Mouse (Mus musculus) thymus, postnatal 36 days (tissue): ENCODE results near the gene Coa5.

Source experiments
- DNase-seq, 2 experiments: peaks; one replicate each; pipeline ENCODE4 v3.0.0; 2022; ENCODE audit warnings: mixed read lengths in 2 of 2

Gene Coa5

DNA sequence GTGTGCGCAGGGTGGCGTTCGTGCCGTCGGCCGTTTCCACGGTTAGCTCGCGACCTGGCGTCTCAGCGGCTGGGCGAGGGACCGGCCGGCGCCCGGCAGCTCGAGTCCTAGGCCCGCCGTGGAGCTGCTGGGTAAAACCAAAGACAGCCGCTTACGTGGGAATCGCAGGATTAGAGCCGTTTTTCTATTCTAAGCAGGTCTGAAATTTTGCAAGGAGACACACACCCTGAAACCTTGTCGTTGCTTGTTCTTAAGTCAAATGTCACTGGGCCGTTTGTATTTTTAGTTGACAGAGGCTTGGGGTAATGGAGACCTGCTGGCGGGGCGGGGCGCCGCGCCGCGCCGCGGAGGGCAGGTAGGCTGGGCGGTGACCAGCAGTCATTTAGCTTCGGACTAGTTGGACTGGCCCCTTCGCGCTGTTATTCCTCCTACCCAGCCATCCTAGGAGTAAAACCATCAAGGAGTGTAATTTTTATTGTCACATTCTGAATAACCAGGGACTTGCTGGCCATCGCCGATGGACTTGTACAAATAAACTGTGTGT is 466 bp upstream of the Coa5 start:
- peak in 1 of 2 experiments; percentile 23 for DNase-seq

DNA sequence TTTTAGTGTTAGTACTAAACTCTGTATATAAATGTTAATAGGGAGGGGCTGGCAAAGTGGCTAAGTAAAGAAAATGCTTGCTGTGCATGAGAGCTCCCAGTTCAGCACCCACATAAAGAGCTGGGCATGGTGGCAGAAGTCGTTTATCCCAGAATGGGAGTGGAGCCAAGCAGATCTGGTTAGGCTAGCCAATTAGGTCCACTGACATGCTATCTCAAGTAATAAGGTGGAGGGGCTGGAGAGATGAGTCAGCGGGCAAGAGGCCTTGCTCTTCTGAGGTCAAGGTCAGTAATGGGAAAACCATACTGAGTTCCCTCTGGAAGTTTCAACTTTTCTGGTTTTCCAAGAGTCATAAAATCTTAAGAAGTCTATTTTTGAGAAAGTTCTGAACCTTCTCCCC is 992 bp downstream of the Coa5 start:
- DNase-seq, result no peak

DNA sequence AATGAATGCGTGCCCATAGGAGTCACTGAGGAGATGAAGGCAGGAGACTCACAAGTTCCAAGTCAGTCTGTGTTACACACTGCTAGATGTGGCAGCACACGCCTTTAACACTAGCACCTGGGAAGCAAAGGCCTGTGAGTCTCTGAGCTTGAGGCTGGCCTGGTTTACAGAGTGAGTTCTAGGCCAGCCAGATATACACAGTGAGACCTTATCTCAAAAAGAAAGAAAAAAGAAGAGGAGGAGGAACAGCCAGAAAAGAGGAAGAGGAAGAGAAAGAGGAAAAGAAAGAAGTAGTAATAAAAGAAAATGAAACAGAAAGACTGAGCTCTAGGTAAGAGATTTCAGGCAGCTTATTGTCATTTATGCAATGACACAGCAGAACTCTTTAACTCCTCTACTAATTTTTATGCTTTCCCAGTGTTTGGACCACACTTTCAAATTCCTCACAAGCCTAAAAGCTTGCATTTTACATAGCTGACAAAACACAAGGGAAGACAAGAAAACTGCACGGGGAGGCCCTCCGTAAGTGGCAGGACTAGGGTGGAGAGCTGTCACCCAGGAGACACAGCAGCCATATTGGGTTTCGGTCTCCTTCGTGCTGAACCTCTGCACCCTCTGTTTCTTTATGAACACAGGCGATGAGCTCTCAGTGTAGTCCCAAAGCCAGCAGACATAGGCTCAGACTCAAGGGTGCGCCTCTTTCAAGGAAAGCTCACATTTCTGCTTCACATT is 2.6 kb downstream of the Coa5 start:
- no peak for DNase-seq

DNA sequence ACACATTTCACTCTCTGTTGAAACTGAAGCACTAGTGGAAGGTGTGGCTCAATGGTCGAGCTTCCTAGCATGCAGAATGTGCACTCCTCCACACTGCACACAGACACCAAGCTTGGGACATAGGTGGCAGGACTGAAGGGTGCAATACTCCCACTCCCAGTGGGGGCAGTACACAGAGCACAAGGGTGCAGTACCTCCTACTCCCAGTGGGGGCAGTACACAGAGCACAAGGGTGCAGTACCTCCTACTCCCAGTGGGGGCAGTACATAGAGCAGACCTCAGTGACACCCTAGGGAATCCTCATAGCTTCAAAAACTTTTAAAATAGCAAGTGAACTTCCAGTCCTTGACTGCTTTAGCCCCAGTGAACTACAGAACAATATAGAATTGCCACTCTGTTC is 10.5 kb downstream of the Coa5 start:
- peak; percentile 46 to 63 for DNase-seq

DNA sequence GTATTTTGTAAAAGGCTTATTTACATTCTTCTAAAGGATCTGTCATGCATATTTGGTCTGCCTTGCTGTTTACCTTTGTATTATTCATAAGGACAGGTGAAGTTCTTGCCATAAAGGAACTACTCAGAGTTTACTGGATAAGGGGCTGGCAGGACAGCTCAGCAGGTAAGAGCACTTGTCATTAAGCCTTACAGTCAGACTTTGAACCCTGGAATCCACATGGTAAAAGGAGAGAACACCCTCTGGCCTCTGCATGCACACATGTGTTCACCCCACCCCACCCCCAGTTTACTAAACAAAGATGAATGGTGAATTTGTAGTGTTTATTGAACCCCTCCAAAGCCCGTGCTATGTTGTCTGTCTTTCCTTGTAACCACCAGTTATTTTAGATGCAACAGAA is 14.5 kb downstream of the Coa5 start:
- DNase-seq, result no peak

DNA sequence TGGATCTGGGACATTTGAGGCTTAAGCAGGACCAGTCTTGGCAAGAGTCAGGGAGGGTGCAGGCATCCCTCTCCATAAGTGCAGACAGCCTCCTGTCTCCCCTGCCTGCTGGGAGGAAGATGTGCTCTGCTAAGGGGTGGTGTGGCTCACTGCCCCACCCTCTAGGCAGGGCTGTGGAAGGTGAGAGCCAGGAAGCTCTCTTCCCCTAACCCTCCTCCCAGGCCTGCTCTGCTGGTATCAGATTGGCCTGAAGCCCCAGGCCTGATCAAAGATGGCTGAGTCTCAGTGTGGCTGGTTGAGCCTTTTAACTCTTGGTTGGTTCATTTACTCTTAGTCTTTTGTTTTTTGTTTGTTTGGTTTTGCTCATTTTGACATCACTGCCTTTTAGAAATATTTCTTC is 20.3 kb downstream of the Coa5 start:
- DNase-seq, result no peak

DNA sequence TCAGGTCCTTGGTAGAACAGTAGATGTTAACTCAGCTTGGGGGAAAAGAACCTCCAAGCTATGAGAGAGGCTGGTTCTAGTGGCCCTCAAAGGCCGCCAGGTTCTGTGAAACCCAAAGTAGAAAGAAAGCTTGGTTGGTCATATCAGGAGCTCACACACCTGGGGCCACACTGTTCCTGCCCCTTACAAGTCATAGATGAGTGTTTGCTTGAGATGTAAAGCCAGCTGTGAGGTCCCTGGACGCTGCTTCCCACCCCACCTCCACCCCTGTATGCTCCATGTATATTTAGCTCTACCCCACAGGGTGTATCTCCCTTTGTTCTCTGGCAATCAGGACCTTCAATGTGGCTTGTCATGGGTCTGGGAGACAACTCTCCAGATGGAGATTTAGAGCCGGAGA is 21.2 kb downstream of the Coa5 start:
- no peak for DNase-seq

DNA sequence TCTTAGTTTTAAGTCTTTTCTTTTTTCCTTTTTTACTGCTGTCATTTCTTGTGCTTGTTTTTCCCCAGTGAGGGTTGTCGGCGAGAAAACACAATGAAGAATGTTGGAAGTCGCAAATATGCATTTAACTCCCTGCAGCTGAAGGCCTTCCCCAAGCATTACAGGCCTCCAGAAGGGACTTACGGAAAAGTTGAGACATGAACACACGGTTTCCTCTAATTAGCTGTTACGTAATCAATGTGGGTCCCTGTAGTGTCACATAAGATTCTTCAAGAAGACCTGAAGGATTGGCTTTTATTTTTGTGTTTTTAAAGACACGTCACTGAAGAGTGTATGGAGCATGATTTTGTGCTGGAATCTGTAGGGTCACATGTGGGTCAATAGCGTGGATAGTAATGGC is 21.8 kb downstream of the Coa5 start:
- DNase-seq, result no peak

DNA sequence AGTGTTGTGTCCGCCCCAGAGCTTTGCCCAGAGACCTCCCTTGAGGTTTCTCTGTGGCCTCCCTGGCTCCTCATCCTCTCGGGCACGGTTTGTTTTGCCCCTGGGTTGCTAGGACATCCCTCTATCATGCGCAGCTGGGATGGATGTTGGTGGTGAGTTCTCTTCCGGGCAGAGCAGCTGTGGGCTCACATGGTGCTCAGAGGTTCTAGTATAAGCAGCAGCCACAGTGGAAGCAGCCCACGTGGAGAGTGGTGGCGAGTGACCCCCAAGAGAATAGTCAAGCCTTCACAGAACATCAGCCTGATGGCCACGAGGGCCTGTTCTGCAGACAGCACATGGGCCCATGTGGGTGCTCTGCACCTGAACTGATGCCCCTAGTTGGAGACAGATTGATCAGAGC is 22.7 kb downstream of the Coa5 start:
- DNase-seq, result no peak

DNA sequence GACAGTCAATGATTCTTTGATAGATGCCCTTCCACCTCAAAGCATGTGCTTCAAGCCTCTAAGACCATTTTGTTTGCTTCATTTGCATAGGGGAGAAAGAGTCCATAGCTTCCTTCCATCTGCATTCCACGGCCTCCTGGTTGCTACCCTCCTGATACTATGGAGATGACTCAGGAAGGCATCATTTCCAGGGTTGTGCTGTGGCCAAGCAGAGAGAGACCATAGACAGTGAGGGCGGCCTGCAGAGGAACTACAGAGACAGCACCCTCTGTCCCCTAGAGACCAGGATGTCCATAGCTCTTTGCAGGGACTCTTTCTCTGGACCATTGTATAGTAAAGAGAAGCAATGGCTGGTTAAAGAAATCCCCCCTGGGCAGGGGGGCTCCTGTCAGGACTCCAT is 24.8 kb downstream of the Coa5 start:
- DNase-seq, result no peak

DNA sequence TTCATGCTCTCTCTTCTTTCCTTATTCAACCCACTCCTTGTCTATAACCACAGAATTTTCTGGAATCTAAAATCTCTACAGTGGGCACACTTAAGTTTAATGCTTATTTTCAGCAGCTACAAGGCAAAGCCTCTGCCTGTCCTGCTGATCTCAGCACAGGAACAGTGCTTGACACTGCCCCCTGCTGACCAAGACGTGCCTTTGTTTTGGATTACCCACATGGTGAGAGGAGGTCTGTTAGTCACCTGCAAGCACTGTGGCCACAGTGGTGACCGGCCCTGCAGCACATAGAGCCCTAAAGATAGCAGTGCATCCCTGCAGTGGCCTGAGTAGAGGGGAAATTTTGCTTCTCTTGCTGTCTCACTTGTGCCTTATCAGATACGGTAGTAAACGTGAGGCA is 28.2 kb downstream of the Coa5 start:
- DNase-seq, result peak; percentile 56

DNA sequence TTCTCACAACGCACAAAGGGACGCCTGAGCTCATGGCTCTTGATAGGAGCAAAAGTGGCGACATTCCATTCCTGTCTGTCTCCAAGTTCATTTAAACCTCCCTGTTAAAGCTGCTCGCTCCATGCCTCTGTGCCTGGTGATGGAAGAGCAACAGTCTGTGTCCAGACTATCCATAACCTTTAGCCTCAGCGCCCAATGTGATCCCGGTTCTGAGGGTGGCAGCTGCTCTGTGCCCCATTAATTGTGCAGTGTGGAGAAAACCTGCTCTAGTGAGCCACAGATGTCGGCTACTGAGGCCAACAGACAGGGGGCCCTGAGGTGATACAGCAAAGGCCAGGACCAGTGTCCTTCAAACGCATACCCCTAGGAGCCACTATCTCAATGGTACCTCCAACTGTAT is 30.2 kb downstream of the Coa5 start:
- no peak for DNase-seq

DNA sequence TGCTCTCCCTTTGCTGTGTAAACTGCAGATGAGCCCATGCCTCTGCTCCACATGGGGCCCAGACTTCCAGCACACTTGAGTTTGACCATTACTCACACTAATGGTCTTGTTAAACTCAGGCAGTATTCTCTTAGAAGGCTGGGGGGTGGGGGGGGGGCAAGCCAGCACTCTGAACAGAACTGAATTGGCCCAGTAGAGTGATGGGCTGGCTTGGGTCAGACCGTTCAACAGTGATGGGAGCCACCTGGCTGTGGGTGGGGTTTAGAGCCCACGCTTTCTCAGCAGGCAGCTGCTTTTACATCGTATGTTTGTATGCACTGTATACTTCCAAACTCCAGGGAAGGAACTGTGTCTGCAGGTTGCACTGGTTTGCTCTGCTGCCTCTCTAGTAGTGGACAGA is 30.9 kb downstream of the Coa5 start:
- DNase-seq, result no peak

DNA sequence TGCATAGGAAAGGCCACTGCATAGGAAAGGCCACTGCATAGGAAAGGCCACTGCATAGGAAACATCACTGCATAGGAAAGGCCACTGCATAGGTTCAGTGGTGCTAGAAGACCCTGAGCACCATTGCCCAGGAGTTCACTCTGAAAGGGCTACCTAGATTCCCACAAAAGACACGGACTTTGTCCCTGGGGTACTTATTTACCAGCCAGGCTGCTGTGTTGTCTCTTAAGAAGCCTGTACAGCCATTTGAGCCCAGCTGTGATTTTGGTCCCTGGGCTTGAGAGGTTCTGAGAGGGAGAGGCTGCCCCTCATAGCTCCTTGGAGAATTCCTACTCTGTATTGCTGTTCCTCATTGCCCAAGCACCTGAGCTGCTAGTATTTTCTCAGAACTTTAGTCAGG is 33.4 kb downstream of the Coa5 start:
- no peak for DNase-seq

DNA sequence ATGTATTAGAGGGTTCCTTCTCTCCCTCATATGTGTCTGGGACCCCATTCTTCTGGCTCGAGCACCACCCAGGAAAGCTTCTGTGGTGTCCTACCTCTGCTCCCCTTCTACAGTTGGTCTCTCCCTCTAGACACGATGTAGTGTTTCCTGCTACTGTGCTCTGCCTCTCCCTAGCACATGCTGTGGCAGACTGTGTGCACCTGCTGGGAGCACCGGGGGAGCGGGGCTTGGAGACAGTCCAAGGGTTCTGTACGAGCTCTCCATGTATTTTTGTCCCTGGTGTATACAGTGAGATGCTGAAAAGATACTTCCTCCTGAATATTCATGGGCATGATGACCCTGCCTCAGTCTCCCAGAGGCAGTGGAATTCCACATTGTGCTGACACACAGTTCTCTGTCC is 36.7 kb downstream of the Coa5 start:
- no peak for DNase-seq

DNA sequence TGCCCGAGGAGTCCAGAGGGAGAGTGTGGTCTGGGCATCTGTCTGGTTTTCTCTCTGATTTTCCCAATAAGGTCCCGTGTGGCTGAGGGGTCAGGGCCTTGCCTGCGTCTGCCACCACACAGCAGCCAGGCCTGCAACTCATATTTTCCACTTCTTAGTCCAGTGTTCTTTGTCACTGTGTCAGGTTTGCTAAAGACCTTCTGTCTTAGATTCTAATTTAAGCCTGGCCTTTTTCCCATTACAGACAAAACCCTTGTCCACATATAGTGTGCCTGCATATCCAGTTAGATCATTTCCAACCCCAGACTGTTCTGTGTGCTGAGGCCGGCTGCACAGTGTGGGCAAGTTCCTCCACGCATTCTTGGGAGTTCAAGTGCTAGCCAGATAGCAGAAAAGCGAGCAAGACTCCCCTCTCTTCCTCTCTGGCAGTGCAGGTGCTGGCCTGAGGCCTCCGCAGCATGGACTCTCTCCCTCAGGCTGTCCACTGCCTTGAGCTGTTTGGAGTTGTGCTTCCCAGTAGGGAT is 43.4 kb downstream of the Coa5 start:
- no peak for DNase-seq

DNA sequence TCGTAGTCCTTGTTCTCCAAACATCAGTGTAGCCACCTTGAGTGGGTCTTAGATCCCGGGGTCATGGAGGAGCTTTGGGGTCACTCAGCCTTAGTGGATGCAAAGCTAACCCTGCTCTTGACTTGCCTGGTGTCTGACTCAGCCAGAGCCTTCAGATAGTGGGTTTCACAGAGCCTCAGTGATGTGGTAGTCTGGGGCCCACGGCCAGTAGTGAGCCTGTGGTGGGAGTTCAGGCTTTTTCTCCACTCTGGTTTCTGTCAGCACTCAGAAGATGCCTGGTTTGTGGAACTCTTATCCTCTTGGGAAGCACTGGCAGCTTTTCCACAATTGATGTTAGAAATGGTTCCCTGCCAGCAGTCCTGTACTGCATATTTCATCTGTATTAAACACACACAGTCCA is 45.6 kb downstream of the Coa5 start:
- no peak for DNase-seq

DNA sequence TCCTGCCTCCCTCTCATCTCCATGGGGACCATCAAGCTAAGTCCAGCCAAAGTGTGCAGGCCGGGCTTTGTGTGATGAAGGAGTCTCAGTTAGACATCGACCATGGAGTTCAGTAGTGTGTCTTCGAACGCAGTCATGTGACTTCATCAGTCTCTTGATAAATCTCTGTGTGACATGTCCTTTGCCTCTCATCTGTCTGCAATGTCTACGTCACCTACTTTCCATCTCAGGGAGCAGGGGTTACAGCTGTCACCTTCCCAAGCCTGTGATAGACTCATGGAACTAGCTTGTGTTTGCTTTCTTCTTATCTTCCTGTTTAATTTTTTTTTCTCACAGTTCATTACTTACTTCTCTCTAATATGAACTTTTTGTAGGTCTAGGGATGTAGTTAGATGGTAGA is 49.0 kb downstream of the Coa5 start:
- no peak for DNase-seq

DNA sequence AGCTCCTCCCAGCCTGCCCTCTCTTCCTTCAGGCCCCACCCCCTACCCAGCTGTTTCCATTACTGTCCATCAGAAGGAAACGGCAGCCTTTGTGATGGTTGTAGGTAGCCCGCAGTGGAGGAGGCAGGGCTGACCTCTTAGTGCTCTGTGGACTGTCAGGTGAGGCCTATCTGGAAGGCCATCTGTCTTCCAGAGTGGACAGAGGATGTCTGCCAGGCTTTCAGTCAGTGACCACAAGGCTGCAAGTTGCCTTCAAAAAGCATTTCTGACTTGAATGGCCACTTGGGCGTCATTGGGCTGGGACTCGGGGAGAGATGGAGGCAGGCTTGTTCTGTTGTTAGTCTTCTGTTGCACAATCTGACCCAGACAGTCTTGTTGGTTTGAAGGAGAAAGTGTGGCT is 50.4 kb downstream of the Coa5 start:
- no peak for DNase-seq

DNA sequence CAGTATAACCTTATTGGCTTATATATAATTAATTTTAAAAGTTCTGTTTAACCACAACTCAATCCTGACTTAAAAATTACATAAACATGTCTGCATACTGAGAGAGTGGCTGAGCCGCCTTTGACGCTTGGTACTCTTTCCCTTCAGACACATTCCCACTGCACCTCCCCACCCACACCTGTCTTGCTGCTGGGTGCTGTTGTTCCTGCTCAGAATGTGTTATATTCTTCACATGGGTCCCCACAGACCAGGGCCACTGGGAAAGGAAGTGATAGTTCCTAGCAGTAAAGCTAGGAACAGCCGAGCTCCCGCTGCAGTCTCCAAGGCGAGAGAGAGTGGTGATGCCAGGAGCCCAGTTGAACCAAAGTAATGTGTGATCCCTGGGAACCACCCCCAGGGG is 51.8 kb downstream of the Coa5 start:
- DNase-seq, result no peak

DNA sequence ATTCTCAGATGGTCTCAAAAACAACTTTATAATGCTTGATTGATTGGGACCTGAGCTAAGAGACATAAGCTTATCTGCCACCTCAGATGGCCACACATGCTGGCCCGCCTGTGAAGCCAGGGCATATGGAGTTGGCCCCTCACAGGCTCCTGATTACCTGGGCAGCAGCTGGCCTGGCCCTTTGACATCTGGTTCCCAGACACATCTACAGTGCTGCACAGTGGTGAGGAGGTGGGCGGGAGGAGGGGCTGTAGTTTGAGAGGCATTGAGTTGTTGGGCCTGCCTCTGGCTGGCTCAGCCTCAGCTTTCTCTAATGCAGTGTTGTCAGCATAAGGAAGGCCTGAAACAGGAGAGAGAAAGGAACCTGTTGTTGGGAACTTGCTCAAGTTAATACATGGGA is 53.2 kb downstream of the Coa5 start:
- no peak for DNase-seq

DNA sequence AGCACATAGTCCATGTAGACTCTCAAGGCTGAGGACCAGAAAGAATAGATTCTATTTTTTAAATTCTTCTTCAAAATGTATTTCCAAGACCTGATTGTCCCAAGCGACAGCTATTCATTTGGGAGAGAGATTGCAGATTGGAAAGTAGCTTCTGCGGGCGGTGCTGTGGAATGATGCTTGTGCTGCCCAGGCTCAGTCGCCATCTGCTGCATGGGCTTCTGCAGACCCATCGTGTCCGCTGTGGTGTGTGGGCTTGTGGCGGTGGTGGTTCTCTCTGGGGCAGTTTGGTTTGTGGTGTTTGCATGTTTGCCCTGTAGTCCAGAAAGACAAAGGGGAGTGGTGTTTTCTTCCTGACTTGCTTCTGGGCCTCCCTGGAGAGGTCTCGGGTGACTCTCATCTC is 53.7 kb downstream of the Coa5 start:
- no peak for DNase-seq

DNA sequence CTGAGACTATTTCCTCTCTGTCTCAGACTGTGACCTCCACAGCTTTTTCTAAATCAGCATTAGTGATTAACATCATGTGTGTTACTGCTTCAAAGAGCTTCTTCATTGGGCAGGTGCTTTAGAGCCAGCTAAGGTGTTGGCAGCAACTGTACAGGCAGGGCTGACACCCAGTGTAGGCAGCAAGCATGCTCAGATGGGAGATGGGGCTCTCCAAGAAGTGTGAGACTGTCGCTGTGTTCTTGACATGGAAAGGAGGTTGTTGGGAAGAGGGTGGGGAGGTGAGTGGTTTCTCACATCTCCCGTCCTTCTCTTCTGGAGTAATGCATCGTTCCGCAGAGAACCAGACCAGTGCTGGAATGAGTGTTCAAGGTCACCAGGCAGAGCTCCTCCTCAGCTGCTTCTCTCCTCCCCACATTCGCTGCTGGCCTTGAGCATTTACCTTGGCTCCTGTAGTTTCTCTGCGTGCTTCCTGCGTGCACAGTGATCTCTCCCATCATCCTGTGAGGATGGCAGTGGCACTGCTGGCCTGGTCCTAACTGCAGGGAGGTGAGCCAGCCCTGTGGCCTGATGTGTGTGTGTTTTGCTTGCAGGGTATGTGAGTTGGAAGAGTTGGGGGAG is 61.0 kb downstream of the Coa5 start:
- DNase-seq, result no peak

DNA sequence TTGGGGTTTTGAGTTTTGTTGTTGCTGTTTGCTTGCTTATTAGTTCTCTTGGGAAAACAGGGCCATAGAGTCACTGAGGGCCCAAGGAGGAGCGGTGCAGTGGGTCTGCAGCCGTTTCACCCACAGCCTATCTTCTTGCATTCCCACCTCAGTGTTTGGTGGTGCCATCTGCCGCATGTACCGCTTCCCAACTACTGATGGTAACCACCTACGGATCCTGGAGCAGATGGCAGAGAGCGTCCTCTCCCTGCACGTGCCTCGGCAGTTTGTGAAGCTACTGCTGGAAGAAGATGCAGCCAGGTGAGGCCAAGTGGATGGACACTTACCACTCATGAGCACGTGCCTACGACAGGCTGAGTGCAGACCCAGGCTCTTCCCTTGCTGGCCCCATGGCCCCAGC is 61.8 kb downstream of the Coa5 start:
- DNase-seq, result no peak
